Mouse (Mus musculus) naive thymus-derived CD4-positive, alpha-beta T cell, adult 2 months (primary cell): ENCODE measurements around the gene Gm39115.

ENCODE experiments used
- DNase-seq: peaks from one replicate; pipeline ENCODE4 v3.0.0-alpha.2; 2011; ENCODE audit warnings: low read depth

Gm39115 gene

DNA sequence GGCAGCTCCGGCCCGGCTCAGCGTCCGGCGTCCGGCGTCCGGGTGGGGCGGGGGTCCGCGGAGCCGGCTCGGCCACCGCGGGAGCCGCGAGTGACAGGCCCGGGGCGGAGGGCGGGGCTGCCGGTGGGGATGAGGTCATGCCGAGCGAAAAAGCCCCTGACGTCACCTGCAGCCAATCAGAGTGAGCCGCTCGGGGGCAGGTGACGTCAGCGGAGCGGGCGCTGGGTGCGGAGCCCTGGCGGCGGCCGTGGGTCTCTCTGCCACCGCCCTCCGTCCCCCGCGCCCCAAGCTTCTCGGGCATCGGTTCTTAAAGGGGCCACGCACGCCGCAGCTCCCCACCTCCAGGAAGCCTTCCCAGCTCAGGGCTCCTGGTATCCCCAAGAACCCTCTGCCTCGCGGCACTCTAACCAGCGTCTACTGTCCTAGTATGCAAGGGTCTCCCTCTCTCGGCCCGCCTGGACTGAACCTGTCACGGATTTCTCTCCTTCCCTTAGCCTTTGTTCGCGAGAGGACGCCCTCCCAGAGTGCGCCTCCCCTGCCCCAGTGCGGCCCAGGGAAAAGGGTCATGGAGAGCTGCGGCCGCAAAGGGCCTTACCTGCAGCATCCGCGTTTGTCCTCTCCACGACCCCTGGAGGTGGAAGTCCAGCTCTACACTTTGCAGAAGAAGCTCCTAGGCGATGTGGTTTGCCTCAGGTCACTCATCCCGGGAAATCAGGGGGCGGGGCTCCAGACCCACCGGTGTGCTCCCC lies 40.5 kb downstream of the Gm39115 start, which contains the start of gene Dusp8:
Gene Dusp8, minus strand, starts transcription at position 661 of the 749 bp plus-strand sequence.
- DNase-seq: peak; percentile 86

DNA sequence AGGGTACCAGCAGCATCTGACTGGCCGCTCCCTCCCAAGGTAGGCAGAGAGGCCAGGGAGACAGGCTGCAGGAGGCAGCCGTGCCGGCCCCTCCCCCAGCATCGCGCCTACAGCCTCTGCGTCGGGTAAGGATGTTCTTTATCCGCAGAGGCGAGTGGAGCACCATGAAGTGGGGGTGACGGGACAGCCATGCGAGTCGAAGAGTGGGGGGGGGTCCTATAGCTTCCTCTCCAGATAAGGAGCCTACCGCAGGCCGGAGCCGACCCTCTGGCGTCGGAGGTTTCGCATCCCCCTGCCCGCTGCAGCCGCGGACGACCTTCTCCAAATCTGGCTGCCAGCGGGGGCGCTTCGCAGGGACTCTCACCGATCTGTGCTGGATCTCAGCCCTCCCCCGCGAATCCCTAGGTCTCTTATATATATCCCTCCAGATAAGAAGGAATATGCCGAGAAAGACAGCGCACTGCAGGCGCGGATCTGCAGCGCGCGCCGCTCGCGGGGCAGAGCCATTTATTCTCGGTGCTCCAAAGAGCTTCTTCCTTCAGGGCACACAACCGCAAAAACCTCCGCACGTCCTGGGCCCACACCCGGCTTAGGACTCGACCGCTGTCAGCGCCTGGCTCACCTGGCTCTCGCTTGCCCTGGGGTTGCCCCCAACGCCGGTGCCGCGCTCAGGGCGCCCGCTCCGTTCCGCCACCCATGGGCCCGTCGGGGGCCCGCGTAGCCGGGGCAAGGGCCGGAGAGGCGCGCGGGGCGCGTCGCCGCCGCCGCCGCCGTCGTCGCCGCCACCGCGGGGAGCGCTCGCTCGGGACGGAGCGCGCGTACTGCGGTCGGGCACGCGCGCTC lies 41.3 kb downstream of the Gm39115 start:
- DNase-seq: peak; percentile 46

DNA sequence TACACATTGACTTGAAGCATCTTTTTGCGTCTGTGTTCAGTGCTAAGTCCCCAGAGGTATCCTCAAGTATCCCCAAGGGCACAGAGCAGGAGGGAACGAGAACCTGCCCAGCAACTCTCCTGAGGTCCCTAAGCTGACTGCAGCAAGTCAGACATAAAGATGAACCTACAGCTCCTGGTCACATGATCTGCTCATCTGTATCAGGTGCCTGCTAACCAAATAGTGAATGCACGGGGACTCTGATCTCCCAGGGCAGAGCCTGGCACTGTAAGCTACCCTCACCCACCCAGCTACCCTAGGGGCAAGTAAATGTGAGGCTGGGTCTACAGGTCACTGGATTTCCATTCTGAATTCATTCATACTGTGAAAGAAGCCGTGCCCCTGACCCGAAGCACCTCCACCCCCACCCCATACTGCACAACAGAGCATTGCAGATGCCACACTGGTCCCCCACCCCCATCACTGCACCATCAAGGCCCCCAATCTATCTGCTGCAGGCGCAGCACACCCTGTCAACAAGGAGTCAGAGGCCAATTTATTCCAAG lies 42.1 kb downstream of the Gm39115 start:
- DNase-seq: peak; percentile 20

DNA sequence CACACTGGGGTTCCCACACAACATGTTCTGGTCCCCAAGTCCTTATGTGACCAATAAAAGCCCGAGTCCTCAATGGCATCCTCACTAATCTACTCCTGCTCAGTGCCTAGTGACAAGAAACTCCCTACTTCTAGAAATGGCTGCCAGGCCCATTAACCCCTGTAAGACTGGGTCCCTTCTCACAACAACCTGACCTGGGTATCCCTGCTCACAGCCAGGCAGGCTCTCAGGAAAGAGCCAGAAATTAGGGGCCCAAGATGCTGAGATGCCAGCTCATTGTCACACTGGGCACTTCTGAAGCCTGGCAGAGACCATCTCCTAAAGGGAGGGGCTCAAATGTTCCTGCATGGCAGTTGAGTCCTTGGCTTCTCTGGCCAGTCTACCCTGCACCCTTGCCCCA lies 42.8 kb downstream of the Gm39115 start:
- no peak for DNase-seq

DNA sequence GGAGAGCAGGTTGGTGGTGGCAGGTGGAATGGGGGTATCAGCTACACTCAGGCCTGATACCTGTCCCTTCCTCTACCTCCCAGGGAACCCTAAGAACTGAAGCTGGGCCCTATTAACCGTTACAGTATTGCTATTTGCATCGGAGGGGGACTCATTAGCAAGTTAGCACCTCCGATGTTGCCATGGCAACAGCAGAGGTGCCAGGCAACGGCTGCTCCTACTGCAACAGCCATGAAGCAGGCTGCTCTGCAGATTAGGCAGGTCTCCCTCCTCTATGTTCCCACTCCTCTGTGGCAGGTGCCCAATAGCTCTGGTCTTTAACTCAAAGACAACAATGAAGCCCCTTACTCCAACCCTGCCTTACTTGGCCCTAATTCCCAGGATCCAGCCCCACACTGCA lies 44.0 kb downstream of the Gm39115 start:
- DNase-seq: no peak

DNA sequence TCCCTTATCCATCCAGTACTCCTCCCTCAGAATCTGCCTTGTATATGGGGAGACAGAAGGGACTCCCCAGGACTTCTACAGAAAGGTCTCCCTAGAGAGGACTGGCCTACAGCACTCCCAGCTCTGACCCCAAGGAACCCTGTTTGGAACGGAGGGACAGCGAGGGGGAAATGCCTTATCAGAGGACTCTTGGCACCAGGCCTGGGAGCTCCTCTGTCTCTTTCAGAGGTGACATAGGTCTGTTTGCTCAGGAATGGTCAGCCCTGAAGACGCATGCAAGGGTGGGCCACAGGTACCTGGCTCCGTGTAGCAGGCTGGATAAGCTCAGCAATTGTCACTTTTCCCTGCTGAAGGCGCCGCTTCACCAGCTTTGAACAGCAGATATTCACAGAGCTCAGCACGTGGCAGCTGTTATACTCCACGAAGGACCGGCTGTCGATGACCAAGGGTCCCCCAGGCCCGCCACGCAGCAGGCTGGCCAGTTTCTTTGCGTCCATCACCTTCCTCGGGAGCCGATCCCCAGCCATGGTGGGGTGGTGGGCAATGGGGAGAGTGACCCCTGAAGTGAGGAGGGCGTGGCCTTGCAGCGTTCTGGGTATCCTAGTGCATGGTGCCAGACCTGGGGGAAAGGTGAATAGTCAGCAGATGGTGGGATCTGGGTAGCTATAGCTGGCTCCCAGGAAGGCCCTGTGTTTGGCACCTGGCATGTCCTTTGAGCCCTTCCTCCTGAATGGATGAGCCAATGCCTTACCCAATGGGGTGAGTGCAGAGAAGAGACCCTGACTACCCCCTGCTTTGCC lies 46.0 kb downstream of the Gm39115 start:
- DNase-seq: no peak

DNA sequence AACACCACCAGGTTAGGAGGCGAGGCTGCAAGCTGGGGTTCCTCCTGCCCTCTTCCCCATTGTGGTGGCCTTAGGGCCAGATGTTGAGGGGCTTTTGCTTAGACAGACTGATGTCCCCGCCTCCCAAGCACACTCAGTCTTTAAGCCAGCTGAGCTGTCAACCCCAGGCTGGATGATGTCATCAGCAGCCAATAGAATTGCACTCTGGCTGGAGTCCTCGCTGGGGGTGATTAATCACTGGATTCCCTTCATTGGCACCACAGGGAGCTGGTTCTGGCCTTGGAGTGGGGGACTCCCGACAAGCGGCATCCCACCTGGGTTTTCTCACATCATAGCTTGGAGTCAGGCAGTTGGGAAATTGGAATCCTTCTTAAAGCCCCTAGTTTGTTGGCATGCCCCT lies 46.9 kb downstream of the Gm39115 start:
- DNase-seq: no peak

DNA sequence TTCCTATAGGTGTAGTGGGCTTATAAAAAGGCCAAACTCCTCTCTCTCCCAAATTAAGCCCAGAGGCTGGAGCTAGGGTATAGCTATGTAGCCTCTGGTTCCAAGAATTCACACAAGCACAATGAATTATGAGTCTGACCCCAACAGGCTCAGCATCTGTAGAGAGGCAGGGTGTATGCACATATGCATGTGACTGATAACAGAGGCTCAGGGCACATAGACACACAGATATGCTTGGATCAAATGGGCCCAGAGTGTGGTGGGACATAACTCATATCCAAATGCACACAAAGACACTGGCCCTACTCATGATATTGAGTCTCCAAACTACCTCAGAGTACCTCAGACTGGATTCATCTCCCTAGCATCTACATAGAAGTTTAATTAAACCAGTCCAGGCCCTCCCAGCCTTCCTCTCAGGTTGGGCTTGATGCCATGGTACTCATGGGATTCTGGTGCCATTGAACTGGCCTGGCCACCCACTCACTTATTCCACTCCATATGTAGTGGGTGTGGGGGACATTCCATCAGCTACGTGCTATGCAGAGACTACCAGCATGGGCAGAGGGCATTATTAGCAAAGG lies 48.7 kb downstream of the Gm39115 start:
- no peak for DNase-seq

DNA sequence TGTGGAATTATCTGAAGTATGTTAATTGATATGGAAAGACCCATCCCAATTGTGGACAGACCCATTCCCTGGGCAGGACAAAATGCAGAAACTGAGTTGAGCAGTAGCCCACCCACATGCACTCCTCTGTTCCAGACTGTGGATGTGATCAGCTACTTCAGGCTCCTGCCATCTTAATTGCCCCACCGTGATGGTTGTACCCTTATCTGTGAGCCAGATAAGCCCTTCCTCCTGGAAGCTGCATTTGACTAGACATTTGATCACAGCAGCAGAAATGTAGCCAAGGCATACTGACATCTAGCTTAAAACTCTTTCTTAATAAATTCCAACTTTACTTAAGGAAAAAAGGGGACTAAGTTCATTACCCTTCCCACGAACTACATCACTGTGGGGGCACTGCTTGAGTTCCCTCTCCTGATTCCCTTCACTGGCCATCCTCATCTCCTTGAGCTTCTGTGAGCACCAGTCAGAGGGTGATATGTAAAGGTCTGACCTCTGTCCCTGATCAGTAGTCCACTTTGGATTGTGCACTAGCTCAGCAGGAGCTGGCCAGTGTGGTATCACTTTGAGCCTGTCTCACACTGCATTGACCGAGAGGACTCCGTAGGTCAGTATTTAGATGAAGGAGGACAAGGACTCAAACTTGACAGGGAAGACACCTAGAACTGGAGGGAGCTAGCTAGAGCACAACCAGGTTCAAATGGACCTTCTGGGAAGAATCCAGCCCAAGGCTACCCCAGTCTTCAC lies 49.5 kb downstream of the Gm39115 start:
- DNase-seq: no peak
